Mouse (Mus musculus): Measurements from ENCODE around the gene Epha8.

The Epha8 gene

DNA sequence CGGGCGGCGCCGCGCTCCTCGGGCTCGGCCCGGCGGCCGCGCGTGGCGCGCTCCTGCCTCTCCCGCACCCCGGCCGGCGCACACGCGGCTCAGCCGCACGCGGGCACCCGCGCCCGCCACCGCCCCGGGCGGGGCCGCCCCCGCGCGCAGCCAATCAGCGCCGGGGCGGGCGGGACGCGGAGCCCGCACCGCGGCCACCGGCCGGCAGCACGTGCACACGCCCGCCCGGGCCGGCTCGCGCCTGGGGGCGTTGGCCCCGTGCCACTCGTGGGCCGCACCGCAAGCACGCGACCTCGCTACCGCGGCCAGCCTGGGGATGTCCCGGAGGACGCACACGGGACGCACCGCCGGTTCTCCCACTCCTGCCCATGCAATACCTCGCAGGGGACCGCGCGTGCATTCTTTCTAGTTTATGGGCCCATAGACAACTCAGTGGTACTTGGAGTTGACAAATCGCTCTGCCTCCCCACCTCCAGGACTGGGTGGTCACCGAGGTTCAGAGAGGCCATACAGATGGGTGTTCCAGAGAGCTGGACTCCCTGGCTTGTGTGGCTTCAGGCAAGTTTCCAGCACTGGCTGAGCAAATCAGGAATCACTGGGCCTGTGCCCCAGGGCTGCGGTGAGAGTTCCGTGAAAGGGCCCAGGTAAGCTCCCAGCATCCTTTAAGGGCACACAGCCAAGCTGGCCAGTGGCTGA, at the start of gene Epha8:
TSS of gene Epha8 (minus strand) at position 66 of the 696 bp plus-strand sequence.
- no peak for DNase-seq (ENCODE audit: low spot score)

- no peak for DNase-seq (ENCODE audit: low spot score)
These were observed 45.2 kb upstream of the Epha8 start for GRCm38 (mm10) chr4:137001825-137002224.

DNA sequence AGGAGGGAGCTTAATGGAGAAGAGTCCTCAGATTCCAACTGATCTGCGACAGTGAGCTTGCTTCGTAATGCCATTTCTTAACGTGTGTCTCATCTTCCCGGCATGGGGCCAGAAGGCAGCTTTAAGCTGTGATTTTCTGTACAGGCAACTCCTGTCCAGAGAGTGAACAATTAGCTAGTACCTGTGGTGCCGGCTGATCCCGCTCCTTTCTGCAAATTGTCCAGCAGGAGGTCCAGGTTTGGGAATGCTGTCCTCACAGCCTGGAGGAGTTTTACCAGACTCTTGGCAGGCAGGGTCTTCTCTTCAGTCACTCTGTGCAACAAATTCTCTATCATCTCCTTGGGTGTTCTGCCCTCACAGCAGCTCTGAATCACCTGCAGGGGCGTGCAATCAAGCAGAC, 44.4 kb upstream of the Epha8 start:
- DNase-seq (ENCODE audit: low spot score): no peak

GRCm38 (mm10) chr4:136998371-136998770, 41.8 kb upstream of the Epha8 start:
- no peak for DNase-seq (ENCODE audit: low spot score)

- DNase-seq (ENCODE audit: low spot score): no peak
These were observed 41.2 kb upstream of the Epha8 start for GRCm38 (mm10) chr4:136997723-136998345.

- DNase-seq (ENCODE audit: low spot score): no peak
These were observed 40.3 kb upstream of the Epha8 start for GRCm38 (mm10) chr4:136996933-136997332.

DNA sequence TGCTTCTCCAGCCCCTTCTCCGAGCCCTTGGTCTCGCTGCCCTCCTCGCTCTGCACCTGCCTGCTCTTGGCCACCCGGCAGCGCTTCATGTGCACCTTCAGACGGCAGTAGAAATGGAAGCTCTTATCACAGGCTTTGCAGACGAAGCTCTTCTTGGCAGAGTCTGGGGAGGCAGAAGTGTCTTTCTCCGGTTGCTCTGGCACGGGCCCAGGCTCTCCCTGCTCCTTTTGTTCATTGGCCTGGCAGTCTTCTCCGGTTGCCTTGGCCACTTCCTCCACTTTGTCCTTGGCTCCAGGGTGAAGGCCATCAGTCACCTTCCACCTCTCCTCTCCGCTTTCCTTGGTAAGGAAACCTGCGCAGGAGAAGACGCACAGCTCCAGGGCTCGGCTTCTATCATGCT, 38.7 kb upstream of the Epha8 start:
- no peak for DNase-seq (ENCODE audit: low spot score)

DNA sequence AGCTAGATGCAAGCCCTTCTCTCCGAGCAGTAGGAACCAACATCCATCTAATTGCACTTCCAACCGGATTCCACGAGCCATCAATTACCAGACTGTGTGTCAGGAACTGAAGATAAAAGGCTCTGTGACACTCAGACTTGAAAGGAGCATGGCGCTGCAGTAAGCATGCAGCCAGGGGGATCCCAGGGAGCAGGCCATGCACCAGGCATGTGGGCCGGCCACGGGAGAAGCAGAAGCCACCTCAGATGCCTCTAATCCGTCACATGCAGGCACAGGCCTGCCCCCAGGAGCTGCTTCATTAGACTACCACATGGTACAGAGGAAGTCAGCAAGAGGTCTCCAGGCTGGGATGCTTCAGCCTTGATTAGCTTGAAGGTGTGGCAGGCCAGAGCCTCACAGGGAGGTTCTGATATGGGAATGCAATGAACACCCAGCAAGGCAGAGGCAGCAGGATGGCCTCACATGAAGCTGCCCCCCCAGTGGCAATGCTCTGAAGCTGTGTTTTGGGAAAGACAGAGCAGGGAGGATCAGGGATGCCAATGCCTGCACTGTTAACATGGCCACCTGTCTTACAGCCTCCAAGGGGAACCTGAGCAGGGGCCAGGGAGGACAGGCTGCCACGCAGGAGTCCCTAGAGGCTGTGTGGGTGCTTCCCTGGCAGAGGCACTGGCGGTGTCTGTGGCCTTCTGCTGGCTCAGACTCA, 25.5 kb upstream of the Epha8 start:
- DNase-seq (ENCODE audit: low spot score): no peak

- DNase-seq (ENCODE audit: low spot score): no peak
These were observed 24.7 kb upstream of the Epha8 start for GRCm38 (mm10) chr4:136981347-136981746.

- no peak for DNase-seq (ENCODE audit: low spot score)
These were observed 24.3 kb upstream of the Epha8 start for GRCm38 (mm10) chr4:136980921-136981320.

- no peak for DNase-seq (ENCODE audit: low spot score)
These were observed 20.6 kb upstream of the Epha8 start for GRCm38 (mm10) chr4:136977244-136977643.

GRCm38 (mm10) chr4:136970939-136971338, 14.3 kb upstream of the Epha8 start:
- DNase-seq (ENCODE audit: low spot score): no peak

DNA sequence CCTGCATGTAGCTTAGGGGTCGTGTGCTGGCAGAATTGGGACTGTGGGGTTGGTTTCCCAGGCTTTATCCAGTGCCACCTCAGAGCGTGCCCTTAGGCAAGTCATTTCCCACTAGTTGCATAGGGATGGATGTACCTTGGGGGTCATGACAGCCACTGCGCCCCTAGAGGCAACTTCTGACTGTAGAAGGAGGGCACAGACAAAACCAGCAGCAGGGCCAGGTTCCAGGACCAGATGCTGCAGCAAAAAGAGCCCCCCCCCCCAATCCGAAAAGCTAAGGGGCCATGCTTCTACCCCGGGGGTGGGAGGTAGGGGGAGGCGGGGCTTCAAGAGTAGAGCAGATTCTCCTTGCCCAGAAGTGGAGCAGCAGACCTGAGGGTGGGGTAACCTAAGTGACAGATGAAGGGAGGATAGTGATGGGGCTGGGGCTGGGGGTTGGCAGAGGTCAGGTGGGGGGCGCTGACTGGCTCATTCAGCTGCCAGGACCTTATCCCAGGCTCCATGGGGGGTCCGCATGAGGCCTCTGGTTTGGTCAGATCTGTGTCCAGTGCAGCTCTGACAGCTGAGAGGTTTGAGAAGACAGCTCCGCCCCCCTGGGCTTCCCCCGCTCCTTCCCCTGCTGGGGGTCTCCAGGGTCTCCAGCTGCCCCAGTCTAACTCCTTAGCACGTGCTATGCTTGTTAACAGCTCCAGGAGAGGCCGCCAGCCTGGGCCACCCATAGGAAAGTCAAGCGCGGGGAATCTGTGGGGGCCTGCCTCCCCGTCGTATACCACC, 13.1 kb upstream of the Epha8 start:
- no peak for DNase-seq (ENCODE audit: low spot score)

GRCm38 (mm10) chr4:136969096-136969495, 12.5 kb upstream of the Epha8 start:
- DNase-seq (ENCODE audit: low spot score): no peak

DNA sequence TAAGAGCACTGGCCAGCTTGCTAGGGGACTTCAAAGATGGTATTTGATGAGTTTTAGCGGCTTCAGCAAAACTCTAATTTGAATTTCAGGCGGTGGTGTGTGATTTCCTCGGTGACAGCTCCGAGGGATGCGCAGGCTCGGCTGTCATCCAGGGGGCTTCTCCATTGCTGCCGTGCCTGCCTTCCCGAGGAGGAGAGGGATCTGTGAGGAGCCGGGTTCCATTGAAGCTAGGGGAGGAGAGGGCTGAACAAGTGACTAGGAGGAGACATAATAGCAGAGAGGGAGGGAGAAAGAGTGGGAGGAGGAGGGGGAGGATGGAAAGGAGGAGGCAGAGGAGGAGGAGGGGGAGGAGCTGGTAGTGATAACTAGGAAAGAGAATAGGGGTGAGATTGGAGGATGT, 10.9 kb upstream of the Epha8 start:
- no peak for DNase-seq (ENCODE audit: low spot score)

GRCm38 (mm10) chr4:136966493-136967390, 10.1 kb upstream of the Epha8 start:
- no peak for DNase-seq (ENCODE audit: low spot score)

GRCm38 (mm10) chr4:136964990-136965421, 8.4 kb upstream of the Epha8 start:
- no peak for DNase-seq (ENCODE audit: low spot score)

GRCm38 (mm10) chr4:136962447-136962846, 5.8 kb upstream of the Epha8 start:
- no peak for DNase-seq (ENCODE audit: low spot score)

- DNase-seq (ENCODE audit: low spot score): no peak
These were observed 5.1 kb upstream of the Epha8 start for GRCm38 (mm10) chr4:136961642-136962285.

DNA sequence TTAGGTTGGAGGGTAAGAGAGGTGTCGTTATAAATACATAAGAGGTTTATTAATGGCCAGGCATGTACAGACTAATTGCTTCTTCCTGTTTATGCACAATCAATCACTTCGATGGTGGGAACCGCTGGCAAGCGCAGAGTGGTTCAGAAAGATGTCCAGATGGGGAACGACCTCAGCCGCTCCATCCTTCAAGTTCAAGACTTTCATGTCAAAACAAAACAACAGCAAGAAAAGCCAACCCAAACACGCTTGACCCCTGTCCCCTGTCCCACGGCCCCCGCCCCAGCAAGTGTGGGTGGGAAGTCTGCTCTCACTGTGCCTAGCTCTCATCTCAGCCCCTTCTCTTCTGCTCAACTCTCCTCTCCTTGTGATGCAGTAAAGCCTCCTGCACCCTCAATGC, 4.0 kb upstream of the Epha8 start:
- no peak for DNase-seq (ENCODE audit: low spot score)

- DNase-seq (ENCODE audit: low spot score): no peak
These were observed 3.5 kb upstream of the Epha8 start for GRCm38 (mm10) chr4:136960068-136960467.

Measured in T-cell, adult 2 months (primary cell).